Mouse (Mus musculus) granulocyte monocyte progenitor cell, adult 5-6 weeks (primary cell): ENCODE measurements at regions not wholly inside any gene's neighbourhood (a gene's known extent, or its start where the extent isn't known, plus 50 kb on each side); places are given as distances from the start of the nearest gene placed in this dataset.

Experiments used
- ATAC-seq: replicated peaks from 2 replicates; pipeline ENCODE4 v1.8.0; 2016; ENCODE audit warnings: mild to moderate bottlenecking, moderate TSS enrichment, inconsistent platforms; ENCODE audit not compliant: poor library complexity, severe bottlenecking

DNA sequence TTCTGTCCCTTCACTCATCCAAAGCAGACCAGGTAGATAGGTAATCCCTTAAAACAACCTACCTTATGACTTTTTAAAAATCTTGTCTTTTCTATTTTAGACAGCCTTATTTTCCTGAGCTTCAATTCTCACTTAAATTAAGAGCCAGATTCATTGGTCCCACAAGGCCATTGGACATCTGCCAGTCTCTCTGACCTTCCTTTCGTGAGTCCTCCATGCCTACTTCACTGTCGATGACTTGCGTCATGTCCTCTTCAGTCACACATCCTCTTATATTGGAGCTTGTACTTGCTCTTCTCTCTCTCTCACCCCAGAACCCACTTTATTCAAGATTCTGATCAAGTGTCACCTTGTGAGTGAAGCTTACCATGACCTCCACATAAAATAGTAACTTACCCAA, 542.0 kb upstream of the C030005K15Rik start:
- ATAC-seq, result no peak

- no peak for ATAC-seq
Measured at GRCm38 (mm10) chr10:98291617-98292016, 565.1 kb upstream of the C030005K15Rik start.

- no peak for ATAC-seq
Measured at GRCm38 (mm10) chr10:98292140-98292539, 565.6 kb upstream of the C030005K15Rik start.

DNA sequence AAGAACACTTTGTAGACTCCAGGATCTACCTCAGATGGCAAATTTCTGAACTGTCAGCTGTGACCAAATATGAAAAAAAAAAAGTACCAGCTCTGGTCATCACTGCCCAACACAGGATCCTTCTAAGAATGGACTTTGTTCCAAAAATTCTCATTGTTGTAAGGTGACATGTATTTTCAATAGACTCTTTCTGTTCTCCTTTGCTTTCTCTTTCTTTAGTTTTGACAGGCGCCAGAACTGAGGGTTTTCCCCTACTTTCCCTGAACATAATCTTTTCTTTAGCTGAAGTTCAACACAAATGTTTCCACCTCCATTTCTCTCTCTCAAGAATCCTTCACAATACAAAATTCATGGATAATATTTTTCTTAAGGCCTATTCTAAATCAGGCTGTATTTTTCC, 579.1 kb upstream of the C030005K15Rik start:
- no peak for ATAC-seq

DNA sequence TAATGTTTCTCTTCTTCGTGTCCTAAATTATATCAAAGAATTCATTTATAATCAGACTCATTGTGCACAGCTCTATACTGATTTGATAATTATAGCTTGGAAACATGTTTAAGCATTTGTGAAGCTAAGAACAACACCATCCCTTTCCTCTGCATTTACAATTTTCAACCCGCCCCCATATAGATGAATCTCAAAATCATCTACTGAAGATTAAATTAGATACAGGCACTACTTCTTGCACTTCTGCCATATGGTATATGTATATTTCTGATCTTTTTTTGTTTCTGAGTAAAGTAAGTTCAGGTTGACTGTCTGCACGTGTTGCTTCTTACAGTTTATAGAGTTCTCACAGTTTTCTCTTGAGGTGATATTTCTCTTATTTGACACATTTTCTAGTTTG, 583.1 kb upstream of the C030005K15Rik start:
- no peak for ATAC-seq

GRCm38 (mm10) chr10:98311403-98311802, 584.8 kb upstream of the C030005K15Rik start:
- ATAC-seq, result no peak

GRCm38 (mm10) chr10:98318416-98318815, 591.9 kb upstream of the C030005K15Rik start:
- no peak for ATAC-seq

DNA sequence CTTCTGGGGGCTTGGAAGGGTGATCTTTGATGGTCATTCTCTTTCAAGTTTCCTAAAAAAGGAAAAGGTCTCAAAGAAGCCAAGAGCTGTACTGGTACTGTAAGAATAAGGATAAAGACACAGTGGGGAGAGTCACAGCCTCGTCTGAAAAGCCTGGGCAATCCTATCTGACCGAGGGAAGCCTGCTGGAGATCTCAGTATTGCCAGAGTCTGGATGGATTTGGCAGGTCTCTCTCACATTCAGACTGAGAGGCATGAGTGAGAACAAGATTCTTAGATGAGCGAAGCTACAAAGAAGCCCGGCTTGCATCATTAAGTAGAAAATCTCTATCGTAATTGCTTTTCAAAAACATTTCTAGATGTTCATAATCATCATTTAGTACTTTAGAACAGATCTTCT, 590.4 kb upstream of the Atp2b1 start:
- no peak for ATAC-seq

- ATAC-seq, result no peak
Measured at GRCm38 (mm10) chr10:98324591-98324990, 589.6 kb upstream of the Atp2b1 start.

GRCm38 (mm10) chr10:98325720-98326119, 588.5 kb upstream of the Atp2b1 start:
- no peak for ATAC-seq

- no peak for ATAC-seq
Measured at GRCm38 (mm10) chr10:98332682-98333081, 581.5 kb upstream of the Atp2b1 start.

GRCm38 (mm10) chr10:98333411-98334067, 580.7 kb upstream of the Atp2b1 start:
- ATAC-seq, result no peak

DNA sequence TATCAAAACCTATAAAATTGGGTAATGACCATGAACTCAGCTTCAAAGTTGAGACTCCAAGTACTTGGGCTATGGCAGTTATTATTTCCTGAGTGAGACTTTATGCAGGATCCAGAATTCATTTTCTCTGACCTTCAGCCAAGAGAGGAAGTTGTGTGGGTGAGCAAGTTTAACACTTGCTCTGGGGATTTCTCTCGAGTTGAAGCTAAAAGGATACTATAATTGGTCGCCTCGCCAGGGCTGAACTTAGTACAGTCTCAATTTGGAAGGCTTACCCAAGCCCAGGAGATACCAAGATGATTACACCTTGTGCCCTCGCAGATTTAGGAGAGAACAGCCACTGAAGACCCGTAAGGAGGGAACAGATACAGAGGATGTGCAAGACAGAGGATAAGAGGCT, 570.4 kb upstream of the Atp2b1 start:
- no peak for ATAC-seq

DNA sequence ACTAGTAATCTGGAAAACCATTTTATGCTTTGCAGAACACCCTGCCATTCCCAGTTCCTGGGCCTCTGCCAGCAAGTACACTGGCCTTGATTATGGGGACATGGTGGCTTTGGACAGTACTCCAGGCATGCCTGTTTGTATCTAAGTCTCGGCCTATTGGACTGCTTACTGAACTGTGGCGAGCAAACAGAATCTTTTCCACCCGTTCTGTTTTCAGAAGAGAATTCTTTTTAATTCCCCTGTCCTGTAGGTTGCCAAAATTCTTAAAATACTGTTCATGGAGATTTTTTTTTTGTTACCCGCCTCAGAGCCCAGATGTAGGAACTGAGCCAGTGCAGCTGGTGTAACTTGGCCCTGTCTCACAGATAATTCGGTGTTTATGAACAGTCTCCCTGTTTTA, 564.7 kb upstream of the Atp2b1 start:
- no peak for ATAC-seq

DNA sequence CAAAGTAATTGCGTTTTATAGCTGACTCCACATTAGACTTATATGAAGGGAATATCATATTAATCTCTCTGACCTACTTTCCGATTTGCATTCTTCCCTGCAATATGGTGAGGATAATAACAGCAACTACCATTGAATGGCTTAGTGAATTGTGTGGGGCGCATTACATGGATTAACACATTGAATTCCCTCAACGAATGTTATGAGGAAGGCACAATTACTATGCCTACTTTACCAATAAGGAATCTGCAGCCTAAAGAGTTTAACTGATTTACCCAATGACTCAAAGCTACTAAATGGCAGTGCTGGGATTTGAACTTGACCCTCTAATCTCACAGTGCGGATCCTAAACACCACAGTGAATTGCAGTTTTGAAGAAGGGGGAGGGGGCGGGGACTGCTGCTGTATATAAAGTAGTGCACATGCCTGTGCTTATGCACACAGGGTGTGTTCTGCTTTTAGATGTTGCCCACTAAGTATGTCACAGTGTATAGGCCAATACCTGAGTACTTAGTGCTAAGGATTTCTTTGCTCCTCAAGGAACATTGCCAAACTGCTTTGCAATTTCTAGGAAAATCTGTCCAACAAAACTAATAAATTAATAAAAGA, 563.8 kb upstream of the Atp2b1 start:
- ATAC-seq, result no peak

DNA sequence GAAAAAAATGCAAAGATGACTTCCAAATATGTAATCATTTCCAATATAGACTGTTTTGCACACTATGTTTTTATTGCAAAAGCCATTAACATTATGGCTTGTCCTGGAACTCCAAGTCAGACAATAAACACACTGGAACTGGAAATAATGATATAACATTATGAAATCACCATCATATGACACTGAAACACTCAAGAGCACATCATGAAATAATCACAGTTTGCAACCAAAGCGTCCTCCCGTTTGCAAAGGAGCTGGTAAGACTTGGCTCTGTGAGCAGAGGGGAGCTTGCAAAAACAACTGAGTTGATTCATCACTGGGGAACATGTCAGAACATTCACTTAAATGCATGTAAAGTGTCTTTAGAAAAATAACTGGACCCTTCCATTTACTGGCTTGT, 562.1 kb upstream of the Atp2b1 start:
- no peak for ATAC-seq

DNA sequence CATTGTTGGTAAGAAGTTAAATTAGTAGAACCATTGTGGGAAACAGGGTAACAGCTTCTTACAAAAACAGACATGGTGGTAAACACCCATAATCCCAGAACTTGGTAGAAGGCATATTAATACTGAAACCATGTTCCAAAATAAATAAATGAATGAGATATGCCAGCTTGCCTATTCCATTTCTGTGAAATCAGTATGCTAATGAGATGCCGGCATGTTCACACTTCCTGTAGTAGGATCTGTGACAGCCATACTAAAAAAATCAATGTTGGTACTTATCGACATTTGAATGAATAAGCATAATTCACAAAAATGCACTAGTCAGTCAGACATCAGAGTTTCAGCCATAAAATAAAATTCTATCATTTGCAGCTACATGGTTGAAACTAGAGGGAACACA, 559.7 kb upstream of the Atp2b1 start:
- no peak for ATAC-seq

GRCm38 (mm10) chr10:98364604-98365003, 549.6 kb upstream of the Atp2b1 start:
- ATAC-seq, result no peak

GRCm38 (mm10) chr10:98372561-98372960, 541.6 kb upstream of the Atp2b1 start:
- no peak for ATAC-seq

DNA sequence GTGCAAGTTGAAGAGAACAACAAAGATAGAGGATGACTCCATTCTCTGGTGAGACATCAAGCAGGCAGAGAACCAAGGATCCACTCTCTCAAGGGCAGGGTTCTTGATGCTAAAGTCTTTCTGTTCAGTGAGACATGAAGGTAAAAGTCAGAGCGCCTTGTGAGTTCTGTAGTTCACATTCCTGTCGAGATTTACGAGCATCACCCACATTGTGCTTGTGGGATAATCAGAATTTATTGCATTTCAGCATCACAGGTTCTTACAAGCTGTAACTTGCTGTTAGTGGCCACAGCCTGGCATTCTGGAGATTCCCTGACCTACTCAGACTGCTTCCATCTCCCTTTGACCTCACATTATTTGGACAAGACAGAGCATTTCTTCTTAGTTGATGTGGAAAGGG, 540.9 kb upstream of the Atp2b1 start:
- ATAC-seq, result no peak

DNA sequence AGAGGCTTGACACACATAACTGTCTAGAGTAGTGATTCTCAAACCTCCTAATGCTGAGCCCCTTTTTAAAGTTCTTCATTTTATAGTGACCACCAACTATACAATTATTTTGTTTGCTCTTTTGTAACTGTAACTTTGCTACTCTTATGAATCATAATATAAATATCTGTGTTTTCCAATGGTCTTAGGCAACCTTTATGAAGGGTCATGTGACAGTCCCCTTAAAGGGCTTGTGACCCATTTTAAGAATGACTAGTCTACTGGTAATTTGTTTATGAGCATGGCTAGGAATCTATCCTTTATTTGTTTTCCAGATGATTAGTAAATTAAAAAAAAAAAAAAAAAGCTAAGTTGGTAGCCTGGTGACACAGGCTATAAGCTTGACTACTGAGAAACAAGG, 539.5 kb upstream of the Atp2b1 start:
- ATAC-seq, result no peak

GRCm38 (mm10) chr10:98388543-98388942, 525.7 kb upstream of the Atp2b1 start:
- ATAC-seq, result no peak
